Mouse (Mus musculus) ES-E14 (cell line): Measurements from ENCODE around the gene Cyth2. TPM values are rescaled to one million over a fixed set of nuclear protein-coding genes. Genes with fewer than 3 reads are reported as not detected.

Experiments used
- DNase-seq: peaks from one replicate; pipeline ENCODE4 v3.0.0-alpha.2; 2013; ENCODE audit warnings: low read depth, low spot score
- H3K27ac ChIP-seq: 2 replicates; pipeline ENCODE4 v1.5.1; 2012; ENCODE audit warnings: low read depth, mild to moderate bottlenecking, low read length, moderate library complexity, mixed read lengths; ENCODE audit not compliant: poor library complexity, insufficient read depth, severe bottlenecking
- H3K36me3 ChIP-seq: 2 replicates; pipeline ENCODE4 v1.6.1; 2012; ENCODE audit warnings: mild to moderate bottlenecking, low read length, moderate library complexity, mixed read lengths; ENCODE audit not compliant: control insufficient read depth, poor library complexity, insufficient read depth, severe bottlenecking
- H3K4me1 ChIP-seq, 2 experiments: fragments of 150-350 bp in 1 of 2; sonication (generic) in 1 of 2; 2 replicates each; pipeline ENCODE4 v1.6.1; 2012; ENCODE audit warnings: low read length in 2 of 2, mild to moderate bottlenecking in 1 of 2, mixed read lengths in 1 of 2; ENCODE audit not compliant: control insufficient read depth in 2 of 2, insufficient read depth in 2 of 2, poor library complexity in 1 of 2
- H3K4me3 ChIP-seq, 2 experiments: fragments of 150-350 bp in 1 of 2; sonication (generic) in 1 of 2; 2 replicates each; pipeline ENCODE4 v1.5.1; 2012; ENCODE audit warnings: low read length in 2 of 2, low read depth in 1 of 2, mild to moderate bottlenecking in 1 of 2, mixed read lengths in 1 of 2; ENCODE audit not compliant: insufficient read depth in 1 of 2, poor library complexity in 1 of 2, severe bottlenecking in 1 of 2
- H3K9ac ChIP-seq: 2 replicates; pipeline ENCODE4 v1.6.1; 2012; ENCODE audit warnings: low read depth, mild to moderate bottlenecking, low read length, mixed read lengths; ENCODE audit not compliant: poor library complexity, insufficient read depth, severe bottlenecking
- H3K9me3 ChIP-seq: fragments of 150-350 bp; sonication (generic); 2 replicates; pipeline ENCODE4 v1.6.1; 2012; ENCODE audit warnings: low read depth, mild to moderate bottlenecking, low read length; ENCODE audit not compliant: control insufficient read depth, insufficient read depth
- CHD2 ChIP-seq: IDR thresholded peaks from 2 replicates; pipeline ENCODE4 v1.6.1; 2014; ENCODE audit warnings: mild to moderate bottlenecking, low read depth, low read length, inconsistent platforms
- HCFC1 ChIP-seq: IDR thresholded peaks from 2 replicates; pipeline ENCODE4 v1.6.1; 2012; ENCODE audit warnings: low read length, inconsistent platforms, borderline replicate concordance; ENCODE audit not compliant: insufficient read depth
- MAFK ChIP-seq: IDR thresholded peaks from 2 replicates; pipeline ENCODE4 v1.6.1; 2014; ENCODE audit warnings: mild to moderate bottlenecking, low read depth, low read length, inconsistent platforms; ENCODE audit not compliant: insufficient read depth
- ZC3H11A ChIP-seq: IDR thresholded peaks from 2 replicates; pipeline ENCODE4 v1.6.1; 2012; ENCODE audit warnings: low read depth, mild to moderate bottlenecking, inconsistent platforms, low read length, borderline replicate concordance
- ZNF384 ChIP-seq: IDR thresholded peaks from 2 replicates; pipeline ENCODE4 v1.6.1; 2012; ENCODE audit warnings: low read depth, low read length, inconsistent platforms
- in situ Hi-C, 2 experiments: fragments of 600-800 bp; cut with MboI; formaldehyde crosslinking; loops; one replicate each; pipeline ENCODE4 v1.15.1; 2025; ENCODE audit warnings: low sequenced_read_pairs in 2 of 2, inconsistent platforms in 1 of 2; ENCODE audit not compliant: unreplicated experiment in 2 of 2
- total RNA-seq: library from RNA; depleted of rRNA; stranded (reverse); fragments of 300-350 nt; gene quantifications from 2 replicates; pipeline ENCODE4 v1.2.3, GENCODE M21; 2012

Gene Cyth2
- total RNA-seq, 1 experiment = 113 TPM

DNA sequence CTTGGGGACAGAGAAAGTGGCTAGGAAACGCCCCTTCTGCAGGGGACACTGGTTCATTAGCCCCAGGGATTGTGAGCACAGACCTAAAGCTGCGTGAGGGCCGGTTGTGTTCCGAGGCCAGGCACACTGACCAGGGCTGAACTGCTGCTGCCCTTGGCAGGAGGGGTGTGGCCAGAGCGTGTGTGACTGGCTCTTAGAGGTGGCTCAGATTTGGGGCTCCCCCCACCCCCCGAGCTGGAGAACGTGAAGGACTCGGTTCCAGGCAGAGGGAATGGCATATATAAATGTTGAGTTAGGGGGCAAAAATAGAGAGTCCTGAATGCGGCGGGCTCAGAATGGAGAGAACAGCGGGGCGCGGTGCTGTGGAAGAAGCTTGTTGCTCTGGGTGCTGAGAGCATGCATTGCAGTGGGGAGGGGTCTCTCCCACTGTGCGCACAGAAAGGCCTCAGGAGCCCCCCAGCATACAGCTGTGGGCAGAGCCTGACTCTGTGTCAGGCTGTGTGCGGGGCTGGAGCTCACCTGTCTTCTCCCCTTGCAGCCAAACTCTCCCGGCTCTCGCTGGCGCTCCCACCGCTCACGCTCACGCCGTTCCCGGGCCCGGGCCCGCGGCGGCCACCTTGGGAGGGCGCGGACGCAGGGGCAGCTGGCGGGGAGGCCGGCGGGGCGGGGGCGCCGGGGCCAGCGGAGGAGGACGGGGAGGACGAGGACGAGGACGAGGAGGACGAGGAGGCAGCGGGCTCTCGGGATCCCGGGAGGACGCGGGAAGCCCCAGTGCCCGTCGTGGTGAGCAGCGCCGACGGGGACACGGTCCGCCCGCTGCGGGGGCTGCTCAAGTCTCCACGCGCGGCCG lies 16.5 kb downstream of the Cyth2 start:
- H3K27ac ChIP-seq = no peak overlapping the region
- no peaks in the 10 kb centered on the region for H3K9me3 ChIP-seq
- H3K4me1 ChIP-seq = peaks cover 6 to 32% of the 10 kb centered on the region in 2 experiments; a peak in 2 of 4 replicates
- peak overlapping the region; percentile 64 to 75 for H3K4me3 ChIP-seq
- TF ChIP-seq CHD2 (no peak), ZNF384 (no peak), ZC3H11A (no peak)
- in situ Hi-C loops = no loop called here
- no peak for DNase-seq
- peak overlapping the region; percentile 45 for H3K9ac ChIP-seq
- H3K36me3 ChIP-seq = peaks cover 2% of the 10 kb centered on the region; the same call in 1 of the 2 replicates

- no peak overlapping the region for H3K4me3 ChIP-seq
- peaks cover 6 to 34% of the 10 kb centered on the region in 2 experiments; a peak in 2 of 4 replicates for H3K4me1 ChIP-seq
- H3K27ac ChIP-seq = no peak overlapping the region
- H3K9me3 ChIP-seq = no peaks in the 10 kb centered on the region
- no peak for TF ChIP-seq ZC3H11A
- TF ChIP-seq MAFK = no peak
- in situ Hi-C loops = no loop called here
- no peak overlapping the region for H3K9ac ChIP-seq
- DNase-seq = no peak
- no peaks in the 10 kb centered on the region for H3K36me3 ChIP-seq
Observed at GRCm38 (mm10) chr7:45796950-45797349, 17.4 kb downstream of the Cyth2 start.

DNA sequence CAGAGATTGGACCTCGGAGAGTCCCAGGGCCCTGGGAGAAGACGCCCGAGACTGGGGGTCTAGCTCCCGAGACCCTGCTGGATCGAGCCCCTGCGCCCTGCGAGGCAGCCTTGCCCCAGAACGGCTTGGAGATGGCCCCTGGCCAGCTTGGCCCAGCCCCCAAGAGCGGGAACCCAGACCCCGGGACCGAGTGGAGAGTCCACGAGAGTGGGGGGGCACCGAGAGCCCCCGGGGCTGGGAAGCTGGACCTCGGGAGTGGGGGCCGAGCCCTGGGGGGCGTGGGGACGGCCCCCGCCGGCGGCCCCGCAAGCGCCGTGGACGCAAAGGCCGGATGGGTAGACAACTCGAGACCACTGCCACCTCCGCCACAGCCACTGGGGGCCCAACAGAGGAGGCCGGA lies 19.4 kb downstream of the Cyth2 start:
- H3K4me3 ChIP-seq = no peak overlapping the region
- H3K36me3 ChIP-seq = no peaks in the 10 kb centered on the region; the same call in 1 of the 2 replicates
- DNase-seq = no peak
- in situ Hi-C loops = no loop called here
- H3K27ac ChIP-seq = no peak overlapping the region; the same call in 1 of the 2 replicates
- no peaks in the 10 kb centered on the region for H3K9me3 ChIP-seq
- H3K4me1 ChIP-seq = peaks cover 4 to 34% of the 10 kb centered on the region in 2 experiments; a peak in 2 of 4 replicates
- no peak for TF ChIP-seq ZNF384
- TF ChIP-seq ZC3H11A = no peak
- no peak for TF ChIP-seq CHD2
- TF ChIP-seq HCFC1 = no peak
- no peak for TF ChIP-seq MAFK
- no peak overlapping the region for H3K9ac ChIP-seq

GRCm38 (mm10) chr7:45793969-45794585 lies 20.3 kb downstream of the Cyth2 start:
- in situ Hi-C loops = no loop called here
- H3K9ac ChIP-seq = no peak overlapping the region
- H3K9me3 ChIP-seq = no peaks in the 10 kb centered on the region
- peaks cover 0 to 29% of the 10 kb centered on the region in 2 experiments; a peak in 2 of 4 replicates for H3K4me1 ChIP-seq
- H3K36me3 ChIP-seq = no peaks in the 10 kb centered on the region; the same call in 1 of the 2 replicates
- H3K27ac ChIP-seq = no peak overlapping the region
- no peak for DNase-seq
- H3K4me3 ChIP-seq = peak overlapping the region in 1 of 2 experiments; percentile 31; a peak in 1 of 4 replicates
- TF ChIP-seq MAFK = no peak

- H3K27ac ChIP-seq = no peak overlapping the region
- no peaks in the 10 kb centered on the region for H3K9me3 ChIP-seq
- no peak overlapping the region for H3K9ac ChIP-seq
- no peaks in the 10 kb centered on the region; the same call in 1 of the 2 replicates for H3K36me3 ChIP-seq
- in situ Hi-C loops = no loop called here
- H3K4me1 ChIP-seq = peaks cover 0 to 24% of the 10 kb centered on the region in 2 experiments; a peak in 2 of 4 replicates
- TF ChIP-seq HCFC1 (no peak), ZNF384 (no peak), ZC3H11A (no peak), MAFK (no peak), CHD2 (no peak)
- no peak overlapping the region for H3K4me3 ChIP-seq
- DNase-seq = no peak
Observed at GRCm38 (mm10) chr7:45793240-45793639, 21.1 kb downstream of the Cyth2 start.
